Mouse (Mus musculus): ENCODE data around the gene Slc25a34.

DNA sequence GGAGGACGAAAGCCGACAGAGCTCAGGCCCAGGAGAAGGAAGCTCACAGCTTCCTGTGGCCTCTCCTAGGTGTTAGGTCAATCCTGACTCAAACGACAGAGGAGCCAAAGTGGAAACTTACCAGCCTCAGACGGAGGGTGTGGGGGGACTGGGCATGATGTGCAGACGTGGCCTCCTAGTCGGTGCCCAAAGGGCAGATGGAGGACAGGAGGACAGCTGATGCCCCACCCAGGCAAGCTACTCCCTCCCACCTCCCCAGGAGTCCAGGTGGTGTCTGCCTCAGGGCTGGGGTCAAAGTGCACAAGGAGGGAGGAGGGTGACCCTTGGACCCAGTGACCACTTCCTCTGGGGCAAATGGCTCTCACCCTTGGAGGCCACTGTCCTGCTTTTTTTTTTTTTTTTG lies 52.3 kb downstream of the Slc25a34 start:
- no peak for TF ChIP-seq CTCF (IDR thresholded peaks at IDR 0.05; ENCODE audit: low read depth, low read length)
- no peak for TF ChIP-seq TAL1 (conservative IDR thresholded peaks at IDR 0.05; ENCODE audit: low read depth, low read length)
